7 mouse cellular contexts compared by ENCODE assay signal in genomic region chr14:54686522-54687143, GRCm38 (mm10). TPM values are rescaled to one million over a fixed set of nuclear protein-coding genes. Genes with fewer than 3 reads are reported as not detected.
DNase-seq lines count a peak whose midpoint lies in the region; ATAC-seq lines count a peak whose summit lies in the region.

Acin1 (minus strand) TSS chr14:54686931.

- no peaks in the 10 kb centered on the region for H3K9me3 ChIP-seq in intestine, embryonic 15.5 days
- no peaks in the 10 kb centered on the region for H3K9me3 ChIP-seq in midbrain, embryonic 10.5 days (replicated peaks)

- peak; percentile 98 for ATAC-seq in intestine, embryonic 15.5 days

- peaks cover 9% of the 10 kb centered on the region; the same call in 1 of the 2 replicates for H3K4me1 ChIP-seq in intestine, embryonic 15.5 days (replicated peaks)
- peaks cover 27% of the 10 kb centered on the region for H3K4me1 ChIP-seq in midbrain, embryonic 10.5 days

- H3K27ac ChIP-seq in intestine, embryonic 15.5 days: peak within 1 kb of the TSS; percentile 97
- peak within 1 kb of the TSS; percentile 97 for H3K27ac ChIP-seq in midbrain, embryonic 10.5 days (replicated peaks)

- peak within 1 kb of the TSS; percentile 72 for H3K4me2 ChIP-seq in intestine, embryonic 15.5 days (replicated peaks)

- WGBS in intestine, embryonic 15.5 days: under 1% methylated on average over 44 of the region's 44 CpGs
- under 1% methylated on average over 44 of the region's 44 CpGs for WGBS in midbrain, embryonic 10.5 days

- H3K27me3 ChIP-seq in intestine, embryonic 15.5 days (replicated peaks): no peaks in the 10 kb centered on the region
- no peaks in the 10 kb centered on the region for H3K27me3 ChIP-seq in midbrain, embryonic 10.5 days (ENCODE audit: low read depth, poor library complexity, severe bottlenecking)

- peak within 1 kb of the TSS; percentile 82 for H3K4me3 ChIP-seq in intestine, embryonic 15.5 days (replicated peaks)
- H3K4me3 ChIP-seq in midbrain, embryonic 10.5 days: peak within 1 kb of the TSS; percentile 90

- H3K36me3 ChIP-seq in intestine, embryonic 15.5 days: peaks cover 4% of the 10 kb centered on the region; the same call in 1 of the 2 replicates
- peaks cover 58% of the 10 kb centered on the region for H3K36me3 ChIP-seq in midbrain, embryonic 10.5 days

- DNase-seq in adrenal gland, adult 2 months: peak; percentile 100
- DNase-seq in embryo, embryonic 11.5 days (ENCODE audit: low read depth, low spot score): peak; percentile 98
- peak; percentile 100 for DNase-seq in gastrocnemius, postnatal 36 days
- peak; percentile 100 for DNase-seq in left cerebral cortex, postnatal 25 days (ENCODE audit: low spot score in 2 of 2)
- DNase-seq in midbrain, embryonic 10.5 days (ENCODE audit: low spot score): peak; percentile 100
- DNase-seq in right cerebral cortex, postnatal 4 days: peak; percentile 100

- H3K9ac ChIP-seq in intestine, embryonic 15.5 days: peak within 1 kb of the TSS; percentile 96

- intact Hi-C loops in gastrocnemius, postnatal 36 days (cut with DNase I): loop anchor here (5.0 kb wide), 1 partner anchor 34 kb away; no protein-coding TSS in a partner anchor
- intact Hi-C loops in left cerebral cortex, postnatal 25 days (cut with DNase I): no loop called here

RNA-seq across cellular contexts. Expression of gene Acin1, which starts in this region (rescaled TPM):
- total RNA-seq in adrenal gland, adult 2 months (2021): 100 to 1,000 TPM; 120 to 177 TPM
- polyA plus RNA-seq in adrenal gland, adult 2 months (2012; rRNA removed): 93.0 and 109 TPM in 2 replicates
- 10 to 100 TPM; 63.7 to 64.2 TPM for total RNA-seq in gastrocnemius, postnatal 36 days (2021)
- polyA plus RNA-seq in intestine, embryonic 15.5 days (2015; fragmentation: Nextera tagmentation; extraction: Ambion mirVana): 105 and 107 TPM in 2 replicates
- total RNA-seq in left cerebral cortex, postnatal 25 days (2021): 100 to 1,000 TPM; 180 to 192 TPM
- polyA plus RNA-seq in midbrain, embryonic 10.5 days (2016; fragmentation: Nextera tagmentation; extraction: Ambion mirVana): 128 and 145 TPM in 2 replicates

Comparison
In these comparisons a context has a peak if more than half of its experiments do, and no peak if none do; other contexts are left out.
1. Peak in every context shown above with its lines: DNase-seq, ATAC-seq, H3K4me3 ChIP-seq and H3K27ac ChIP-seq.